Mouse (Mus musculus): Measurements from ENCODE around the gene Trap1.

The Trap1 gene

DNA sequence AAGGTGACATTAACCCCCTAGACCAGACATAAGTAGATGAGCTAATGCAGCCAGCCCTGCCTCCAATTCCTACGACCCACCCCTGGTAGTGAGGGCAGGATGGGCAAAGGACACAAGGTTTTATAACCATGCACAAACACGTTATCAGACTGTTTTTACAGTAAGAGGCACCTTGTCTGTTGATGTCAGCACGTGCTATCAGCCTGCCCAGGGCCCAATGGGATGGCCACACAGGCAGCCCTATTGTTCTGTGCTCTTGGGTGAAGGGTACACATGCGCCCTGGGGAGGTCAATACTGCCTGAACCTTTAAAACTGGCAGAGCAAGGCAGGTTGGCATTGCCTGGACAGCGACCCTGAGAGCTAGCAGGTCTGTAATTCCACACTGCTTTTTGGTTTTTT lies 40.8 kb downstream of the Trap1 start, which contains the start of gene Dnase1:
TSS of gene Dnase1 (plus strand) at position 136 of the 400 bp plus-strand sequence.
- no peak for DNase-seq (ENCODE audit: low read depth, low spot score)

DNA sequence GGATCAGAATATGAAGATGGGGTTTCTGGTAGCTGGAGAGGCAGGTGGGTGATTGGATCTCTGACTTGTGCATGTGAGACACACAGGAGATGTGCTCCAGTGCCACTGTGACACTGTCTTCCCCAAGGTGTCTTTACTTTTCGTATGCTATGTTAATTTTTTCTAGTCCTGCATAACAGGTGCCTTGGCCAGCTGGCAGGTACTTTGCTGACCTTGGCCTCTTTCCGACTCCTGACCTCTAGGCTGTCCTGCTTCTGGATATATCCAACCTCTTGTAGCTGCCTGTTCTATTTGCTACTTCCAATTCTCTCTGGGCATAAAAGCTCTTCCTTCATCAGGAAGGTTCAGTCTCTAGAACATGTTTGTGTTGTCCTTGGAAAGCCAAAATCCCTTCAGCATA lies 42.1 kb downstream of the Trap1 start:
- no peak for DNase-seq (ENCODE audit: low read depth, low spot score)

DNA sequence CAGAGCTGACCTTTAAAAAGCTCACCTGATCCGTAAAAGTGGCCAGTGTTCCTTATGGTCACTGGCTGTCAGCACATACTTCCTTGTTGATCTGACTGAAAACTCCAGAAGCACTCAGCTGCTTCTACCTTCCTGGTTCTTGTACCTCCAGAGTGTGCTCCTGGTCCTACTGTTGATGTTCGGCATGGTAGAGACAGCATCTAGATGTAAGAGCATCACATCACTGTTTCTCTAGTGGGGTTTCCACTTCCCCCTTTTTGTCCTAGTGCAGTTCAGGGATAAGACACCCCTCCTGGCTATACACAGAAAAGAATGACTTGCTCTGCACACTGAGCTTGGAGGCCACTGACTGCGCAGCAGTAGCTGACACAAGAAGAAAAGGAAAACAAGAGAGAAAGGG lies 43.2 kb downstream of the Trap1 start:
- no peak for DNase-seq (ENCODE audit: low read depth, low spot score)

DNA sequence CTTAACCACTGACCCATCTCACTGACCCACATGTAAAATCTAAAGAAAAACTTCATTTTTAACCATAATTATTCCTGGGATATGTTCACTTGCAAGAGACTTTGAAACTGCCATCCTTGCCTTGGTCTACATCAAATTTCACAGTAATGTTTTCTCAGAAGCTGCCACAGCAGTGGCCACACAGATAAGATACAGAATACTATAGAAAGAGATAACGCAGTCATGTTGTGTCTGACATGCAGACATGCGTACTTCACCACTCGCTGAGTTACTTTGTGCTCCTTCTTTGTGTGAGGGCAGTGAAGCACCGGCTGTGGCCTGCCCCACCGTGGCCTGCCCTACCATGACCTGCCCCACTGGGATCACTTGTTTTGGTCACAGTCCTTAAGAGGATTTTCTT lies 43.7 kb downstream of the Trap1 start:
- no peak for DNase-seq (ENCODE audit: low read depth, low spot score)

DNA sequence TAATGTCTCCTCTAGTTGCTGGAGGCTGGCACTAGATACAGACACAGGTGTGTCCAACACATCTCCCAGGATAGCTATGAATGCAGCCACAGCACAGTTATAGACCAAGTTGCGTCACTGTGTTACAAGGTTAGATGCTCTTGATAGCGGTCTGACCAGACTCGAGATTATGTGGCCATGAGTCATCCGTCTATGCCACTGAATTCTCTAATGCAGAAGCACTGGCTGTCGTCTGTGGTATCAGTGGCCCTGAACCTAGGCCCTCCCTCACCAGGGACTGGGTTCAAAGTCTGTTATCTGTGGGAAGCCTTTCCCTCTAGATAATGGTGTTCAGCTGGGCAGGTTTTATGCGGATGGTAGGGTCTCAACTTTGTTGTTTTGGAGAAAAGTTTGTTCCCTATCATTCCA lies 45.3 kb downstream of the Trap1 start:
- DNase-seq (ENCODE audit: low read depth, low spot score) = peak; percentile 30

DNA sequence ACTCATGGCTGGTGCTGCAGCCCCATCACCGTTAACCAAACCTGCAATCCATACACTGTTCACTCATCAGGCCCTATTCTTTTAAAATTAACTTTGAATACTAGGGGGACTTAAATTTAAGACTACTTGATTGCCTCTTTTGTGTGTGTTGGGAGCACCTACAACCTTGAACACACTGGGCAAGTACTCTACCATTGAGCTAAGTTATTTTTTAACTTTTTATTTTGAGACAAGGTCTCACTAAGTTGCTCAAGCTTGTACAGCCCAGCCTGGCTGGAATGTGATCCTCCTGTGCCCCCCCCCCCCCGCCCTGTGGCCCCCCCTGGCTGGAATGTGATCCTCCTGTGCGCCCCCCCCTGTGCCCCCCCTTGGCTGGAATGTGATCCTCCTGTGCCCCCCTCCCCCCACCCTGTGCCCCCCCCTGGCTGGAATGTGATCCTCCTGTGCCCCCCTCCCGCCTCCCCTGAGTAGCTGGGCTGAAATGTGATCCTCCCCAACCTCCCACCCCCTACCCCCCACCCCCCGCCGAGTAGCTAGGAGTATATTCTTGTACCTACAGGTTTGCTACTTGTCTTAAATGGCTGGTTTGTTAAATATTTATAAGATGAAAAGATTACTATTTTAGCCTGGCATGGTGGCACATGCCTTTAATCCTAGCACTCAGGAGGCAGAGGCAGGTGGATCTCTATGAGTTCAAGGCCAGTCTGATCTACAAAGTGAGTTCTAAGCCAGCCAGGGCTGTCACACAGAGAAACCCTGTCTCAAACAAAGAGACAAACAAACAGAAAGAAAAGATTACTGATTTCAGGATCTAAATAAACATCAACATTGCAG lies 46.0 kb downstream of the Trap1 start:
- DNase-seq (ENCODE audit: low read depth, low spot score) = peak; percentile 58

DNA sequence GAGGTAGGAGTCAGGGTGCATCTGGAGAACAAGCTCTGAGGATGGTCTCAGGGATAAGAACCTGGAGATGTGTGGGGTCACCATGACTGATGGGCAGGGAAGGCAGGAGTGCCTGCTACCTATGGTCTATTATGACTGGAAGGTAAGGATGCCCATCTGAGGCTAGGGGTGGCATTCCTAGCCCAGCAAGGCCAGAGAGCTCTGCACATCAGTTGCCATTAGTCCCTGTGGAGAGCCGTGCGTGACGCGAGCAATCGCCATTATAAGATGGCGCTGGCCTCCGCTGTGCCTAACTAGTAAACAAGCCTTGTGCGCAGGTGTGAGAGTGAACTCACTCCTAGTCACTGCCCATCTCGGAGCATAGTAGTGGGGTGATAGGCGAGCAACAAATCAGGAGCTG lies 47.1 kb downstream of the Trap1 start:
- DNase-seq (ENCODE audit: low read depth, low spot score) = no peak

DNA sequence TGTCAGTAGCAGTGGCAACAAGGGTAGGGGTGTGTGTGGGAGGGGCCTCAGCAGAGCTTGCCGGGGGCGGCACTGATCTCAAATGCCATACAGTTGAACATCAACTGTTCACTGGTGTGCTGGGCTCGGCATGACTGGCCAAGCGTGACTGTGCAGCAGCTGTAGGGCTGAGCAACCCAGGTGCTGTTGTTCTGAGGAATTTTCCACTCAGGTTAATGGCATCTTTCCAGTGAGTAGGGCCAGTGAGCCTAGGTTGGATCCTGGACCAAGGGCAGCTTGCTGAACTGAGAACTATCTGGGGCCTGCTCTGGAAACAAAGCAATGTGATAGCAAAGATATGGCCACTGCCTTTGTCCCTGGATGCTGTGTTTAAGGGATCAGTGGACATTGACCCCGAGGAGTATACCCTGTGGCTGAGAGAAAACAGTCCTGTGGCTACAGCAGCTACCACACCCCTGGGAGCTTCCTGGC lies 48.2 kb downstream of the Trap1 start:
- DNase-seq (ENCODE audit: low read depth, low spot score) = no peak

DNA sequence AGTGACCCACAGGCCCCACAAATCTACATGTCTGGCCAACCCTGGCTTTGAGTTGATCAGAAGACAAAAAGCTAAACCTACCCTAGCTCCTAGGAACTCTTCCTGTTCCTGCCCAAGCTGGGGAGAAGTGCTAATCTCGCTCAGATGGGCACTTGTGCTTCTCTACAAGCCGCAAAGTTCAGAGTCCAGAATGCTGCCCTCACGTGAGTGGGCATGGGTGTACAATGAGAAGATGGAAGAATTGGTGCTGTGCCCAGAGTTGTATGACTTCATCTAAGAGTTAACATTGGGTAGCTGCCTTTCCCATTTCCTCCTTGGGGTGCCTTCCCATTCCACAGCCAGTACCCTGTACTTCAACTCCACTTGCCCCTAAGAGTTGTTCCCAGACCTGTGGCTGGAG lies 50.4 kb downstream of the Trap1 start:
- no peak for DNase-seq (ENCODE audit: low read depth, low spot score)

DNA sequence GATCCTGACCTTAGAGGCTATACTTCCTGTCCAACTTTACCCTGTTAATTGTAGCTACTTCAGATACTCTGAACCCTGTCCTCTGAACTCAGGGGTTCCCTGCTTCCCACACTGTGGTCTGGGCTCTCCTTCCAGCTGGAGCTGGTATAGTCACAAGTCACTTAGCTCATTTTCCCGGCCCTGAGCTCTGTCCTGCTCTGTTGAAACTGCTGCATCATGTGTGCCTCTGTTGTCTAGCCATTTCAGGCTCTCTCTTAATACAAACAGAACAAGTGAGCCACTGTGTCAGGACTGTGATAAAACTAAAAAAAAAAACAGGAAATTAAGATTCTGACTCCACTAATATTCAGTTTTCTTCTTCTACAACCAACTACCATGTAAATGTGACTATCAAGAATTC lies 51.0 kb downstream of the Trap1 start:
- DNase-seq (ENCODE audit: low read depth, low spot score) = no peak

DNA sequence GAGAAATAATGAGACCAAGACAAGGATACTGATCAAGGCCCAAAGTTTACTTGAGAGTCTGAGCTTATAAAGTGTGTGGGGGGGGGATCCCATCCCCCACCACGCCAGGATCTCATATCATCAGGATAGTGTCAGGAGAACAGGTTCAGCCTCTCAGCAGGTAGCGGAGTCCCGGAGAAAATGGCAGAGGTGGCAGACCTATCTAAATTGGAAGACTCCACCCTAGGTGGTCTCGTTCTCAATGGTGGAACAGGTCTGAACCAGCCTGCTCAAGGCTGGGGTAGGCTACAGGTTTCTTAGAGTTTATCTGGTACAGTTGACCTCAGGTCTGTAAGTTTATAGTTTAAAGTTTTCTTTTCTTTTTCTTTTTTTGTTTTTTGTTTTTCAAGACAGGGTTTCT lies 54.9 kb downstream of the Trap1 start:
- peak; percentile 75 for DNase-seq (ENCODE audit: low read depth, low spot score)

DNA sequence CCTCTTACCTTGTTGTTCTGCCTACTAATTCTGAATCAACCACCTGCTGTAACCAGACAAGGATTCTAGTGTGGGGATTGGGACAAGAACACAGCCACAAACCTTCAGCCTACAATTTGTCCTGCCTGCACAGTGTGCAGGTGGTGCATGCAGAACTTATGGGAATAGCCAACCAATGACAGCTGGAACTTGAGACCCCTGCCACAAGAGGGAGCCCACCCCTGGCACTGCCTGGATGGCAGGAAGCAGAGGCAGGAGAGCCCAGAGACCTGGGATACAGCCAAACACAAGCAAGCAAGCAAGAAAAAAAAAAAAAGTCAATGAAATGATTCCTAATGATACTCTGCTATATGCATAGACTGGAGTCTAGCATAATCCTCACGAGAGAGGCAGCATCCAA lies 56.4 kb downstream of the Trap1 start:
- DNase-seq (ENCODE audit: low read depth, low spot score) = peak; percentile 40

DNA sequence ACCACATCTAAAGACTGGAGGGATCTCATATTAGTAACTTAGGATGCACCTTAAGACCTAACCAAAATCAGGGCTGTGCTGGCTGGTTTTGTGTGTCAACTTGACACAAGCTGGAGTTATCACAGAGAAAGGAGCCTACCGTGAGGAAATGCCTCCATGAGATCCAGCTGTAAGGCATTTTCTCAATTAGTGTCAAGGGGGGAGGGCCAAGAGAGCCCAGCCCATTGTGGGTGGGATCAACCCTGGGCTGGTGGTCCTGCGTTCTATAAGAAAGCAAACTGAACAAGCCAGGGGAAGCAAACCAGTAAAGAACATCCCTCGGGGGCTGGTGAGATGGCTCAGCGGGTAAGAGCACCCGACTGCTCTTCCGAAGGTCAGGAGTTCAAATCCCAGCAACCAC lies 60.2 kb downstream of the Trap1 start:
- DNase-seq (ENCODE audit: low read depth, low spot score) = peak; percentile 39

DNA sequence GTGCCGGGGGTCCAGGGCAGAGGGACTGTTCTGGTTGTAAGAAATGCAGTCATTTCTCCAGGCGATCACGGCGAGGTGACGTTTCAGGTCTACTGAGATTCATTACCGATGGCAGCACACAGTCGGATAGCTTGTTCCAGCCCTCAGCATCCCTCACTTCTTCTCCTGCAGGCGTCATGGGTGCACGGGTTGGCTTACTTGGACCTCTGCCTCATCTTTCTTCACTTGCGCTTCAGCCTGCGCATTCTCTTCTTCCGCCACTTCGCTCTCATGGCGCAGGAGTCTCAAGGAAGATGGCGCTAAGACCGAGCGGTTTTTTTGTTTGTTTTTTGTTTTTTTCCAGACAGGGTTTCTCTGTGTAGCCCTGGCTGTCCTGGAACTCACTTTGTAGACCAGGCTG lies 60.8 kb downstream of the Trap1 start:
- peak; percentile 62 for DNase-seq (ENCODE audit: low read depth, low spot score)

DNA sequence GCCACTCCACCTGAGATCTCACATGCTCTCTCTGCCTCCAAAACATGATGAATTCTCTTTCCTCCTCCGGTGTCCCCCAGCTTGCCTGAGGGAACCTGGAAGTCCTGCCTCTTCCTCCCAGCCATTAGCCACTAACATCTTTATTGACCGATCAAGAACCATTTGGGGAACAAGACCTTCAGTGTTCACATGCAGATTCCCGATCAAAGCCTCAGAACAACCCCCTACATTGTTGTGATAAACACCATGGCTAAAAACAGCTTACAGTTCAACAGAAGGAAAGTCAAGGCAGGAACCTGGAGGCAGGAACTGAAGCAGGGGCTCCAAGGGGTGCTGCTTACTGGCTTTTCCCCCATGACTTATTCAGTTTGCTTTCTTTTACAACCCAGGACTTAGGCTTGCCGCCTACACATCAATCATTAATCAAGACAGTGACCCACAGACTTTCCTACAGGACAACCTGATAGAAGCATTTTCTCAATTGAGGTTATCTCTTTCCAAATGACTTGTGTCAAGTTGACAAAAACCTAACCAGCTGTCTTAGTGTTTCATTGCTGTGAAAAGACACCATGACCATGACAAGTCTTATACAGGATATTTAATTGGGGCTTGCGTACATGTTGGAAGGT lies 63.5 kb downstream of the Trap1 start:
- DNase-seq (ENCODE audit: low read depth, low spot score) = peak; percentile 93

DNA sequence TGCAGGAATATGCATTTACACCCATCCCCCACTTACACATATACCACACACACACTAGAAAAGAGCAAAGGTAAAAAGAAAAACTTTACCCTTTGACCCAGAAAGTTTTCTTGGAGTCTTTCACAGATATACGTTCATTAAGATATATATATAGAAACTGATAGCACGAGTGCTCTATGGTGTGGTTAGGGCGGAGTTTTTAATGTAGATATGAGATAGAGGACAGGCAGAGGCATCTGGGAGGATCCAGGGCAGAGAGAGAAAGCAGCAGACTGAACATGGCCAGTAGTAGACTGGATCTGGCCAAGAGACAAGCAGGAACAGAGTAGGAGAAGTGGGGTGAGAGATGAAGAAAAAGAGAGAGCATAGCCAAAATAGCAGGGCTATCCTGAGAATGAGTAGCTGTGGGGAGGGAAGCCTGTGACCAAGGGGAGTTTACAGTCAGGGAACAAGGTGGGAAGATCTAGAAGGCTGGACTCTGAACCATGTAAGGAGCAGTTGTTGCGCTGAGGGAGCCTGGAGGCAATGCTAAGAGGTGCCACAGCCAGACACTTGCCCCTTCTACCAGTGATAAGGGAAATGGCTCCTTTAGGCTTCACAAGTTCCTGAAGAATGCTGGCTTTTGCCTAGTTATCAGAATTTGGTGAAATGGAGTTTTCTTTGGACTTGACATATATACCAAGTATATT lies 64.6 kb downstream of the Trap1 start:
- DNase-seq (ENCODE audit: low read depth, low spot score) = no peak

DNA sequence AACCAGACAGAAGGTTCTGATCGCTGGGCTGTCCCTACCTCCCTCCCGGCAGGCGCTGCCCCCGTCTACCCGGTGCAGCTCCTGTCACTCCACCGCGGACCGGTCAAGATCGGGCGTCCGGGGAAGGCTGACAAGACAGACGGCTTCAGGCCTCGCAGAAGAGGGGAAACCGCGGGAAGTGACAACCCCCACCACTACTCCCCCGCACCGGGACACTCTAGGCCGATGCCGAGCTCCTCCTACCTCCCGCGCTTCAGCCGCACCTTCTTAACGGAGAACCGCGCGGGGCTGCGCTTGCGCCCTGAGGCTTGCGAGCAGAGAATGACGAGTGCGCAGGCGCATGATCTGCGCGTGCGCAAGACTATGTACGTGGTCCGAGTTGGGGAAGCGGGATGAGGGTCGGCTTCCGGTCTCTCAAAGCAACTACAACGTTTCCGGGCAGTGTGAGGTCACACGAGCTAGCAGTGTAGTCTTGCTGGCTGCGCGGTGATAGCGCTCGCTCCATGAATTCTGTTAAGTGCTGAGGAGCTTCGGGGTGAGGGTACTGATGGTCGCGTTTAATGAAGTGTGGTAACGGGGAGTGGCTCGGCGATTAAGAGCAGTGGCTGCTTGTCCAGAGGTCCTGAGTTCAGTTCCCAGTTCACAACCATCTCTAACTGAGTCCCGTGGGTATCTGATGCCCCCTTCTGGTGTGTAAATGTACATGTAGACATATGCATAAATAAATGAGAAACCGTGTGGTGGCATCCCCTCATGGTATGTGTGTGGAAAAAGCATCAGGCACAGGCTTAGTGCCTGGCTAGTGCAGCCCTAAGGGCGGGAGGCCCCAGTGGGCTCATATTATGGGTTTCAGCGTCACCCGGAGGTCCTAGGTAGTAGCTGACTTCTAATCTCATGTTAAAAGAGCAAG lies 73.9 kb downstream of the Trap1 start, which contains the start of gene Slx4:
TSS of gene Slx4 (minus strand) at position 282 of the 910 bp plus-strand sequence.
- DNase-seq (ENCODE audit: low read depth, low spot score) = peak; percentile 99

All from ZHBTc4 (cell line).